11 mouse cellular contexts compared by ENCODE assay signal in genomic region chr13:30986934-30987455, GRCm38 (mm10). TPM values are rescaled to one million over a fixed set of nuclear protein-coding genes. Genes with fewer than 3 reads are reported as not detected.
A peak's percentile ranks its signal among the peaks of the same experiment; 100 is the strongest.
DNase-seq lines count a peak whose midpoint lies in the region; ATAC-seq and TF ChIP-seq lines count a peak whose summit lies in the region.
"Had no signal": no experiment of that assay in that cellular context is flagged by ENCODE, and none has a peak within 500 bp of the region (broad histone marks: within the 10 kb centered on the region; RNA-seq: fewer than 3 reads in every experiment).

No protein-coding gene starts in this region.

- H3K9ac ChIP-seq in hindbrain, postnatal 0 days (replicated peaks; ENCODE audit: low read length): no peak overlapping the region
- H3K9ac ChIP-seq: embryonic facial prominence, embryonic 12.5 days; neural tube, embryonic 12.5 days had no signal

- TF ChIP-seq CTCF in hindbrain, postnatal 0 days (IDR thresholded peaks at IDR 0.05; ENCODE audit: low read depth): no peak
- TF ChIP-seq CTCF in cerebellum, adult 2 months (IDR thresholded peaks at IDR 0.05; ENCODE audit: borderline replicate concordance, insufficient read depth, low read depth, low read length): no peak

- no peaks in the 10 kb centered on the region for H3K9me3 ChIP-seq in hindbrain, postnatal 0 days (ENCODE audit: low read length)
- no peaks in the 10 kb centered on the region for H3K9me3 ChIP-seq in hindbrain, embryonic 10.5 days
- H3K9me3 ChIP-seq: embryonic facial prominence, embryonic 12.5 days; neural tube, embryonic 12.5 days had no signal

- H3K4me1 ChIP-seq in hindbrain, postnatal 0 days (ENCODE audit: insufficient read depth, low read length): peaks cover 6% of the 10 kb centered on the region; the same call in 1 of the 2 replicates
- H3K4me1 ChIP-seq in hindbrain, embryonic 10.5 days (replicated peaks): peaks cover 13% of the 10 kb centered on the region
- H3K4me1 ChIP-seq in cerebellum, adult 2 months (ENCODE audit: control insufficient read depth, insufficient read depth, low read length): peaks cover 2% of the 10 kb centered on the region; the same call in 1 of the 2 replicates

- ATAC-seq in hindbrain, postnatal 0 days: no peak; the same call in 1 of the 2 replicates

- H3K36me3 ChIP-seq in hindbrain, postnatal 0 days (ENCODE audit: insufficient read depth, low read length): no peaks in the 10 kb centered on the region
- no peaks in the 10 kb centered on the region for H3K36me3 ChIP-seq in hindbrain, embryonic 10.5 days
- H3K36me3 ChIP-seq: embryonic facial prominence, embryonic 12.5 days; neural tube, embryonic 12.5 days had no signal

- DNase-seq in hindbrain, postnatal 0 days (ENCODE audit: low spot score): peak; percentile 21
- DNase-seq in hindbrain, embryonic 10.5 days (ENCODE audit: low spot score): no peak
- DNase-seq in 416B (ENCODE audit: low read depth): peak; percentile 14
- DNase-seq in cerebellum, adult 2 months: peak; percentile 32 to 35
- peak; percentile 20 for DNase-seq in lung, postnatal 14 days
- DNase-seq in embryo, embryonic 11 days: no peak
- DNase-seq in frontal cortex, postnatal 36 days (ENCODE audit: low spot score in 2 of 2): no peak
- no peak for DNase-seq in natural killer cell, adult 2 months (ENCODE audit: low spot score in 2 of 2)
- DNase-seq: kidney, postnatal 10 days had no signal

- TF ChIP-seq POLR2A in cerebellum, adult 2 months (IDR thresholded peaks at IDR 0.05; ENCODE audit: borderline replicate concordance, insufficient read depth, low read length): no peak

- H3K4me3 ChIP-seq in hindbrain, postnatal 0 days (ENCODE audit: low read length): no peak overlapping the region
- no peak overlapping the region for H3K4me3 ChIP-seq in hindbrain, embryonic 10.5 days
- H3K4me3 ChIP-seq in cerebellum, adult 2 months (replicated peaks; ENCODE audit: insufficient read depth, low read depth, low read length): no peak overlapping the region
- H3K4me3 ChIP-seq: embryonic facial prominence, embryonic 12.5 days; neural tube, embryonic 12.5 days had no signal

- no peak overlapping the region for H3K4me2 ChIP-seq in hindbrain, postnatal 0 days (ENCODE audit: low read depth, low read length)
- H3K4me2 ChIP-seq: neural tube, embryonic 12.5 days had no signal

- H3K27ac ChIP-seq in hindbrain, postnatal 0 days: no peak overlapping the region
- no peak overlapping the region for H3K27ac ChIP-seq in hindbrain, embryonic 10.5 days
- no peak overlapping the region for H3K27ac ChIP-seq in cerebellum, adult 2 months (ENCODE audit: insufficient read depth, low read length)
- H3K27ac ChIP-seq: embryonic facial prominence, embryonic 12.5 days; neural tube, embryonic 12.5 days had no signal

- 69% methylated on average over 10 of the region's 10 CpGs for WGBS in hindbrain, postnatal 0 days
- WGBS in hindbrain, embryonic 10.5 days: 77% methylated on average over 10 of the region's 10 CpGs
- WGBS in cerebellum, adult 2 months: 53% methylated on average over 10 of the region's 10 CpGs

- H3K27me3 ChIP-seq in hindbrain, postnatal 0 days (ENCODE audit: insufficient read depth, low read length): no peaks in the 10 kb centered on the region
- H3K27me3 ChIP-seq in hindbrain, embryonic 10.5 days (ENCODE audit: insufficient read depth, poor library complexity, severe bottlenecking): peaks cover 39% of the 10 kb centered on the region
- no peaks in the 10 kb centered on the region for H3K27me3 ChIP-seq in cerebellum, adult 2 months (ENCODE audit: control insufficient read depth, insufficient read depth, low read length)
- H3K27me3 ChIP-seq: neural tube, embryonic 12.5 days had no signal

RNA-seq across cellular contexts. Expression of gene Gm5447, which starts 13.0 kb away (rescaled TPM):
- 0.72 TPM in 1 of 2 replicates, not detected in the other for total RNA-seq in hindbrain, postnatal 0 days (2014; rRNA removed)
- polyA plus RNA-seq in hindbrain, postnatal 0 days (2015; fragmentation: Nextera tagmentation; extraction: Ambion mirVana): 0.13 TPM in 1 of 2 replicates, not detected in the other
- 0.24 TPM in 1 of 2 replicates, not detected in the other for polyA plus RNA-seq in hindbrain, embryonic 10.5 days (2016; fragmentation: Nextera tagmentation; extraction: Ambion mirVana)
- polyA plus RNA-seq in cerebellum, adult 2 months (2012; rRNA removed): 0.21 TPM in 1 of 2 replicates, not detected in the other
- polyA plus RNA-seq: neural tube, embryonic 12.5 days had no signal

RNA-seq across cellular contexts. Expression of gene Exoc2, which starts 13.1 kb away (rescaled TPM):
- 41.7 and 49.4 TPM in 2 replicates for total RNA-seq in hindbrain, postnatal 0 days (2014; rRNA removed)
- 35.5 and 36.5 TPM in 2 replicates for polyA plus RNA-seq in hindbrain, postnatal 0 days (2015; fragmentation: Nextera tagmentation; extraction: Ambion mirVana)
- polyA plus RNA-seq in hindbrain, embryonic 10.5 days (2016; fragmentation: Nextera tagmentation; extraction: Ambion mirVana): 35.3 and 37.4 TPM in 2 replicates
- 26.3 and 26.5 TPM in 2 replicates for polyA plus RNA-seq in cerebellum, adult 2 months (2012; rRNA removed)

RNA-seq across cellular contexts. Expression of gene Hus1b, which starts 39.4 kb away (rescaled TPM):
- 0.63 and 1.2 TPM in 2 replicates for total RNA-seq in hindbrain, postnatal 0 days (2014; rRNA removed)
- polyA plus RNA-seq in hindbrain, postnatal 0 days (2015; fragmentation: Nextera tagmentation; extraction: Ambion mirVana): not detected in 2 replicates
- not detected in 2 replicates for polyA plus RNA-seq in hindbrain, embryonic 10.5 days (2016; fragmentation: Nextera tagmentation; extraction: Ambion mirVana)
- polyA plus RNA-seq in cerebellum, adult 2 months (2012; rRNA removed): 0.26 and 0.27 TPM in 2 replicates
- polyA plus RNA-seq: neural tube, embryonic 12.5 days had no signal

Comparison
In these comparisons a context has a peak if more than half of its experiments do, and no peak if none do; other contexts are left out.
1. DNase-seq: peak in hindbrain, postnatal 0 days (single experiment), 416B (single experiment), cerebellum, adult 2 months (2 of 2) and lung, postnatal 14 days (single experiment); none in hindbrain, embryonic 10.5 days (single experiment), embryo, embryonic 11 days (single experiment), frontal cortex, postnatal 36 days (0 of 2) and natural killer cell, adult 2 months (0 of 2).